Mouse (Mus musculus): ENCODE measurements around the gene Pogk.

DNA sequence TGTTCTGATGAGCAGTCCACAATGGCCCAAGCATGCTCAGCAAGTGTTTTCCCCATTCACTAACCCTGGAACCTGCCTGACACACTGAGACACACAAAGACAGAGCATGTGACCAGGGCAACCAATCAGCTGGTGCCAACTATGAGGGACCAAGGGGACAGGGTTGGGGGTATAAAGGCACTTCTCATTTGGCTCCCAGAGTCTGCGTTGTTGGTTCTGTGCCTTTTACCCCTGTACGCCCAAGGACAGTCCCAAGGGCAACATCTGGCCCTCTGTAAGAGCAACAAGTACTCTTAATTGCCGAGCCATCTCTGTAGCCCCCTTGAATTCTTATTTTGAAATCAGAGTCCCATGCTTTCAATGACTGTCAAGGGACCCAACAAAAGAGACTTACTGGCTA lies 2.6 kb upstream of the Pogk start:
- TF ChIP-seq CTCF (IDR thresholded peaks at IDR 0.05; ENCODE audit: low read depth), result no peak
- TF ChIP-seq EP300 (IDR thresholded peaks at IDR 0.05; ENCODE audit: low read depth), result no peak
